Mouse (Mus musculus) brown adipose tissue, adult 24 weeks (tissue): Measurements from ENCODE around the gene Gm20388. TPM values are rescaled to one million over a fixed set of nuclear protein-coding genes. Genes with fewer than 3 reads are reported as not detected.

Experiments
- H3K27ac ChIP-seq: fragments of 200-500 bp; replicated peaks from 2 replicates; pipeline ENCODE4 v1.5.1; 2012; ENCODE audit warnings: low read depth, mild to moderate bottlenecking, low read length
- H3K4me1 ChIP-seq: fragments of 200-500 bp; 2 replicates; pipeline ENCODE4 v1.6.1; 2012; ENCODE audit warnings: low read length, mixed read lengths; ENCODE audit not compliant: control insufficient read depth, insufficient read depth, insufficient read length
- H3K4me3 ChIP-seq: fragments of 200-500 bp; 2 replicates; pipeline ENCODE4 v1.5.1; 2012; ENCODE audit warnings: low read depth, mild to moderate bottlenecking, low read length, moderate library complexity; ENCODE audit not compliant: insufficient read depth
- polyA plus RNA-seq: library from polyadenylated mRNA; stranded (reverse); fragments of >200 nt; gene quantifications from 2 replicates; pipeline ENCODE4 v1.2.4, GENCODE M21; 2012; ENCODE audit not compliant: missing spikeins, insufficient read depth, insufficient read length

The Gm20388 gene
- polyA plus RNA-seq, 1 experiment = 44.7 TPM

- Histone ChIP-seq H3K27ac (no peak overlapping the region), H3K4me1 (peaks cover 36% of the 10 kb centered on the region)
These were observed 318.3 kb downstream of the Gm20388 start for GRCm38 (mm10) chr8:120228781-120229573.

GRCm38 (mm10) chr8:120229574-120229916, 318.9 kb downstream of the Gm20388 start:
- Histone ChIP-seq H3K4me1 (peaks cover 40% of the 10 kb centered on the region), H3K27ac (no peak overlapping the region), H3K4me3 (peak overlapping the region; percentile 64)

More at GRCm38 (mm10) chr8:120228781-120229573, 318.3 kb downstream of the Gm20388 start:
- peak overlapping the region; percentile 64 for H3K4me3 ChIP-seq

- Histone ChIP-seq H3K4me3 (peak overlapping the region; percentile 64), H3K4me1 (peaks cover 41% of the 10 kb centered on the region), H3K27ac (no peak overlapping the region)
These were observed 319.4 kb downstream of the Gm20388 start for GRCm38 (mm10) chr8:120230081-120230480.

DNA sequence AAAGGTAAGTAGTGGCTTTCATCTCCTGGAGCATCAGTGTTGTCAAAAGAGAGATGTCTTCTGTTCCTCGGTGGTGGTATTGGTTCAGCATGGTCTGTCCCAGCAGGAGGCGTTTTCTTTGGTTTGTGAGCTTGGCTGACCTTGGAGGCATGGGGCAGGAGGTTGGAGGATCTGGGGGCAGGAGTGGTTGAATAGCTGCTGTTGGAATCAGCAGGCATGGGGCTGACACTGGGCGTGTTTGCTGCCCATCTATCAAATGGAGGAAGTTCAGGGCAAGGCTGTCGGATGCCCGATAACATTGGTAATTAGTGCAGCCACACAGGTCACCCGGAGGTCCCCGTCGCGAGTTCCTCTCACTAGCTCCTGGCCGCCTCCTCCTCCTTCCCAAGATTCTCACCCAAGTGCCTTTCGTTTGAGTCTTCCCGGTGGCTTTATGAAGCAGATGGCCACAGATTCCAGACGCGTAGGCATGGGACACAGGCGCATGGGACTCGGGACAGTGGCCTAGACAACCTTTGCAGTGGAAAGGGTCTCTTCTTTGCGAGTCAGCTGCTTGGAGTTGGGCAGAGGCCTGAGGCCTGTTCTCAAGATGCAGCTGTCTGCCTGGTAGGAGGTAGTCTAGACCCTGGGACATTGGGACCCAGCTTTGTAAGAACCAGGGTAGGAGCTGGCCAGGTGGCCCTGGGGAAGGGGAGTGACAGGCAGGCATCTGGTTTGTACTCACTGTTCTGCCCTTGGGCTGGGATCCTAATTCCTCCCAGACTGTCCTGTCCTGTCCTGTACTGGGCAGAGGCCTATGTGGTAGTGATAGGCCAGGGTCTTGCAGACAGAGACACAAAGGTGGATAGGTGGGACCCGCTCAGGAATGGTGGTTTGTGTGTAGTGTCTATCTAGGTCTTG, 320.3 kb downstream of the Gm20388 start:
- peaks cover 41% of the 10 kb centered on the region for H3K4me1 ChIP-seq
- no peak overlapping the region for H3K27ac ChIP-seq

GRCm38 (mm10) chr8:120231870-120232269, 321.2 kb downstream of the Gm20388 start:
- Histone ChIP-seq H3K27ac (no peak overlapping the region), H3K4me1 (peaks cover 41% of the 10 kb centered on the region)

More for the DNA sequence above, 320.3 kb downstream of the Gm20388 start:
- peak overlapping the region; percentile 64 for H3K4me3 ChIP-seq

DNA sequence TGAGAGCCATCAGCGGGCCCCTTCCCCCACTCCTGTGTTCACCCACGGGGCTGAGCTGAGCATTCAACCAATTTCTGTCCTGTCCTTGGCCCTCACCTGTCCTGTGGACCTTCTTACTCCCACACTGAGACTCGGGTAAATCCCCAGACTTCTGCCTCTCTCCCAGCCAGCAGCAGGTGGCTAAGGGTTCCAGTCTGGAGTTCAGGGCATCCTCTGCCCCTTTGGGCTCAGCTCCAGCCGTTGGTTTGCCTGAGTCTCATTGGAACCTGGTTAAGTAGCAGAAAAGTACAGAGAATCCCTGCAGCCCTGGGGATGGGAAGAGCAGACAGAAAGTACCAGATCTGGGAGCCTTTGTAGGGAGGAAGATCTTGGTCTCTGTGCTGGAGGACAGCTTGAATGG, 321.8 kb downstream of the Gm20388 start:
- Histone ChIP-seq H3K27ac (no peak overlapping the region), H3K4me3 (peak overlapping the region; percentile 8; the same call in 1 of the 2 replicates), H3K4me1 (peaks cover 41% of the 10 kb centered on the region)

More at GRCm38 (mm10) chr8:120231870-120232269, 321.2 kb downstream of the Gm20388 start:
- no peak overlapping the region for H3K4me3 ChIP-seq

DNA sequence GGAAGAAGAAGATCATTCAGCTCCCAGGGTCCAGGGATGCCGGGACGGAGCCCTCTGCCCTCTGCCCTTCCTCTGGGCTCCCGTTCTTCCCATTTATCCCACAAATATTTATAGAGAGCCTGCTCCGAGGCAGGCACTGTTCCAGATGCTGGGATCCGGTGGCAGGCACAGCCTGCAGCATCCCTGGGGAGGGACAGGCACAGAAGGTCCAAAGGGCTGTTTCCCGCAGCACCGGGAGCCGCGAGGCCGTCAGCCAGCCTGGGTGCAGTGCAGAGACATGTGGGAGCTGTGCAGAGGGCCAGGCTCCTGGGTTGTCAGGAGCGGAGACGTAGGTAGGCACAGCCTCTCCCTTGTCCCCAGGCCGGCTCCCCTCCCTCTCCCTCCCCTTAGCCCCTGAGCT, 322.3 kb downstream of the Gm20388 start:
- H3K4me1 ChIP-seq = peaks cover 41% of the 10 kb centered on the region
- no peak overlapping the region for H3K27ac ChIP-seq
- H3K4me3 ChIP-seq = no peak overlapping the region

DNA sequence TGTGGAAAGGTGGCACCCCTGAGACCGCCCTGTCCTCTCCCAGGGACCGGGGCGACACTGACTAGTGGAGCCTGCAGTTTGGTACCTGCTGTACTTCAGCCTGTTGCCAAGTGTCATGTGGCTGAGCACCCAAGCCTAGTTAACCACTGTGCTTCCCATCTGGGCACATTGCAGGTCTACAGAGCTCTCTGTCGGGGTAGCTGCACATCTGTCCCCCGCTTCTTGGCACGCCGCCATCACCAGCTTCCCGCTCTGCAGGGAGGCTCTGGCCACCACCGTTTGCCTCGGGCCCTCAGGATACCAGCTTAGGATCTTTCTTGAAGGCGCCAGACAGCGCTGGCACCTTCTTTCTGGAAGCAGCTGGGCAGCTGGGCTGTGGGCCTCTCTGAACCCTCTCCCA, 323.8 kb downstream of the Gm20388 start:
- Histone ChIP-seq H3K27ac (no peak overlapping the region), H3K4me1 (peaks cover 41% of the 10 kb centered on the region), H3K4me3 (no peak overlapping the region)

DNA sequence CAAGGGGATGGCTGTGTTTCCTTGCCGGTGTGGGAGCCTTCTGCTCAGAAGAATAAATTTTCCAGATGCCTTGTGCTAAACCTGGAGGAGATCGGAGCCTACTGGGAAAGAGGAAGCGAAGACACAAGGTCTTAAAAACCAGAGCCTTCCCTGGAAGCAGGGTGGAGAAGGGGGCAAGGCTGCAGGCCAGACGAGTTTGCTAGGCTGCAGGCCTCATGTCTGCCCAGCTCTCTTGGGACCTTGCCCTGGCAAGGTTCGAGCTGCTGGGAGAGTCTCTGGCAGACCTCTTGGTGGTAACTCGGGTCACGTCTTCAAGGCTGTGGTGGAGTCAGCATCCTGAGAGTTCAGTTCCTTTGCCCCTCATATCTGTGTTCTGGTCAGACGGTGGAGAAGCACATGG, 324.2 kb downstream of the Gm20388 start:
- no peak overlapping the region for H3K4me3 ChIP-seq
- H3K27ac ChIP-seq = no peak overlapping the region
- H3K4me1 ChIP-seq = peaks cover 40% of the 10 kb centered on the region

DNA sequence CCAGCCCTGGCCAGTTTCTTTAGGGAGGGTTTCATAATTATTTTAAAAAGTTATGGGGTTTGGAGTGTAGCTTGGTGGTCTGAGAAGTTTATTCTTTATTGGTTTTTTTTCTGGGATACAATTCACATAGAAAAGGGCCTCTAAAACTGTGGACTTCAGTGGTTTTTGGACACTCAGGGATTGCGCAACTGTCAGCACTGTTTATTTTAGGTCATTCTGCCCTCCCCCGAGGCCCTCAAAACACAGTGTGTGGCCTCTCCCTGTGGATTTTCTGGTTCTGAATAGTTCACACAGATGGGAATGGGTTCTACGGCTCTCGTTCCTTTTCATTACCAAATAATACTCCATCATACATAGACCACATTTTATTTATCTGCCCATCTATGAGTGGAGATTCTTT, 332.6 kb downstream of the Gm20388 start:
- Histone ChIP-seq H3K4me1 (no peaks in the 10 kb centered on the region; the same call in 1 of the 2 replicates), H3K4me3 (no peak overlapping the region), H3K27ac (no peak overlapping the region)

GRCm38 (mm10) chr8:120243916-120244451, 333.3 kb downstream of the Gm20388 start:
- H3K27ac ChIP-seq = no peak overlapping the region
- H3K4me1 ChIP-seq = peaks cover 2% of the 10 kb centered on the region; the same call in 1 of the 2 replicates

DNA sequence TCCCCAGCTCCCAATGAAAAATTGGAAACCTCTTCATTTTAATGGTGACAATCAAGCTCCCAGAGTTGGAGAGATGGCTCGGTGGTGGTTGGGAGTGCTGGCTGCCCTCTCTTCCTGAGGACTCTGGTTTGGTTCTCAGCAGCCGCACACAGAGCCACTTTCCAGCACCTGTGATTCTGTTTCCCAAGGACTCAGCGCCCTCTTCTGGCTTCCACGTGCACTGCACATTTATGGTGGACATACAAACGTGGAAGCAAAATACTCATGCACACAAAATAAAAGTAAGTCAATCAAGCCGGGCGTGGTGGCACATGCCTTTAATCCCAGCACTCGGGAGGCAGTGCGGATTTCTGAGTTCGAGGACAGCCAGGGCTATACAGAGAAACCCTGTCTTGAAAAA, 333.9 kb downstream of the Gm20388 start:
- no peak overlapping the region for H3K4me3 ChIP-seq
- H3K4me1 ChIP-seq = peaks cover 5% of the 10 kb centered on the region
- H3K27ac ChIP-seq = no peak overlapping the region

More at GRCm38 (mm10) chr8:120243916-120244451, 333.3 kb downstream of the Gm20388 start:
- H3K4me3 ChIP-seq = no peak overlapping the region

DNA sequence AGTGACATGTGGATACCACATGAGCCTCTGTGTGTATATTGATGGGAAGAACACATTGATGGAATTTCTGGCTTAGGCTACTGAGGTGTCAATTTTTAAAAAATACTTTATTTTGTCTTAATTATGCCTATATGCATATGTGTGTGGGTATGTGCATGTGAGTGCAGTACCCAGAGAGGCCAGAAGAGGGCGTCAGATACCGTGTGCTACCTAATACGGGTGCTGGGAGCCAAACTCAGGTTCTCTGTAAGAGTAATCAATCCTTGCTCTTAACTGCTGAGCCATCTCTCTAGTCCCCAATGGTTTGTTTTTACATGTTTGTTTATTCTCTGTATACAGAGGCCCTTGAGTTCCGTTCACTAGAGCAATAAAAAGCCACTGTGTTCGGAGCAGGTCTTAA, 337.0 kb downstream of the Gm20388 start:
- H3K4me1 ChIP-seq = peaks cover 8% of the 10 kb centered on the region
- H3K27ac ChIP-seq = no peak overlapping the region

DNA sequence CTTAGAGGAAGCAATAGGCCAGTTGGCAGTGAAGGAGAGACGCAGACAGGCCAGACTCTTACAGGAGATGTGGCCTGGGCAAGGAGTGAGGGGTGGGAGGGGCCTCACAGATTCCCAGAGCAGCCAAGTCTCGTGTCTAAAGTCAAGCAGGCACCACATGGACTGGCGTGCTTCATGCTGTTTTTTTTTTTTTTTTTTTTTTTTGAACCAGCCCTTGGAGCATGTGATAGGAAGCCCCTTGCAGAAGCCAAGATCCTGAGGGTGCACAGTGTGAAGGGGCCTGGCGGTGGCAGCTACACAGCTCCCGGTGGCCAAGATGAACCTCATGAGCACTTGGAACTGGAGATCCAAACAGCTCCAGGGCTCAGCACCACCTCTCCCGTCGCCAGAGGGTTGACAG, 337.4 kb downstream of the Gm20388 start:
- Histone ChIP-seq H3K27ac (peak overlapping the region; percentile 22), H3K4me3 (no peak overlapping the region), H3K4me1 (peaks cover 8% of the 10 kb centered on the region)

More for the DNA sequence above, 337.0 kb downstream of the Gm20388 start:
- H3K4me3 ChIP-seq = no peak overlapping the region

DNA sequence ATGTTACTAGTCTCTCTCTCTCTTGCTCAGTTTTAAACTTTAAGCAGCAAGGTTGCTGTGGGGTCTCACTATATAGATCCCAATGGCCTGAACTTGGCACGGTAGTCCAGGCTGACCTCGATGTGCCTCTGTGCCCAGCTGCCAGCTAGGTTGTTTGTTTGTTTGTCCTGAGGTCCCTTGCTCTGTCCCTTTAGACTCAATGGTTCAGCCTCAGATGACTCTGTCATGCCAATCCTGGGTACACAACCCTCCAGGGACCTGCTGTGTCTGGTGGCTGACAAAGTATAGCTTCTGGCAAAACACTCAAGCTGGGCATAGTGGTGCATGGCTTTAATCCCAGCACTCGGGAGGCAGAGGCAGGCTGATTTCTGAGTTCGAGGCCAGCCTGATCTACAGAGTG, 337.8 kb downstream of the Gm20388 start:
- no peak overlapping the region for H3K4me3 ChIP-seq
- H3K4me1 ChIP-seq = peaks cover 9% of the 10 kb centered on the region
- H3K27ac ChIP-seq = peak overlapping the region; percentile 22
